Mouse (Mus musculus) liver, embryonic 14.5 days (tissue): ENCODE measurements at regions not wholly inside any gene's neighbourhood (a gene's known extent, or its start where the extent isn't known, plus 50 kb on each side); places are given as distances from the start of the nearest gene placed in this dataset.

Experiments used
- ATAC-seq: fragments of 200-750 bp; cut with Nextera tagmentation; 2 replicates; pipeline ENCODE4 v1.8.0; 2017; ENCODE audit warnings: moderate number of reproducible peaks, mild to moderate bottlenecking, moderate library complexity; ENCODE audit not compliant: insufficient read depth
- DNase-seq, 3 experiments: peaks; one replicate each; pipeline ENCODE4 v3.0.0-alpha.2; 2012 to 2013; ENCODE audit warnings: low read depth in 3 of 3, low spot score in 3 of 3
- H3K27ac ChIP-seq: fragments of 300-500 bp; sonication (generic); 2 replicates; pipeline ENCODE4 v1.5.1; 2014; ENCODE audit warnings: moderate library complexity, mild to moderate bottlenecking, control low read depth, inconsistent platforms
- H3K27me3 ChIP-seq: fragments of 300-500 bp; sonication (generic); 2 replicates; pipeline ENCODE4 v1.6.1; 2014; ENCODE audit warnings: mild to moderate bottlenecking, low read length, moderate library complexity; ENCODE audit not compliant: control insufficient read depth, insufficient read depth
- H3K36me3 ChIP-seq: fragments of 300-500 bp; sonication (generic); replicated peaks from 2 replicates; pipeline ENCODE4 v1.6.1; 2014; ENCODE audit warnings: low read depth; ENCODE audit not compliant: control insufficient read depth, insufficient read depth
- H3K4me1 ChIP-seq, 2 experiments: fragments of 200-500 bp in 1 of 2; fragments of 300-500 bp in 1 of 2; sonication (generic) in 1 of 2; replicated peaks; 2 replicates each; pipeline ENCODE4 v1.6.1; 2012 to 2014; ENCODE audit warnings: antibody characterized with exemption in 1 of 2, inconsistent platforms in 1 of 2, low read length in 1 of 2; ENCODE audit not compliant: control insufficient read depth in 2 of 2, insufficient read depth in 2 of 2
- H3K4me2 ChIP-seq: fragments of 300-500 bp; sonication (generic); 2 replicates; pipeline ENCODE4 v1.6.1; 2014; ENCODE audit warnings: low read depth, mild to moderate bottlenecking, control low read depth, moderate library complexity
- H3K4me3 ChIP-seq, 2 experiments: fragments of 200-500 bp in 1 of 2; fragments of 300-500 bp in 1 of 2; sonication (generic) in 1 of 2; 2 replicates each; pipeline ENCODE4 v1.5.1; 2012 to 2014; ENCODE audit warnings: low read depth in 2 of 2, low read length in 2 of 2, mild to moderate bottlenecking in 2 of 2, control low read depth in 1 of 2, inconsistent platforms in 1 of 2, moderate library complexity in 1 of 2; ENCODE audit not compliant: insufficient read depth in 1 of 2
- H3K9ac ChIP-seq: fragments of 300-500 bp; sonication (generic); replicated peaks from 2 replicates; pipeline ENCODE4 v1.6.1; 2014; ENCODE audit warnings: mild to moderate bottlenecking, control low read depth, moderate library complexity
- H3K9me3 ChIP-seq: fragments of 300-500 bp; sonication (generic); 2 replicates; pipeline ENCODE4 v1.6.1; 2016; ENCODE audit warnings: low read length, mixed read lengths; ENCODE audit not compliant: control insufficient read depth
- CTCF ChIP-seq: IDR thresholded peaks from 2 replicates; pipeline ENCODE4 v1.5.1; 2016; ENCODE audit warnings: antibody characterized with exemption, low read depth, control low read depth
- EP300 ChIP-seq: IDR thresholded peaks from 2 replicates; pipeline ENCODE4 v1.6.1; 2016; ENCODE audit warnings: antibody characterized with exemption, low read depth
- WGBS: fragments of 180-500 bp; shearing (Covaris S2); extraction: QIAGEN DNeasy Blood & Tissue Kit; methylation state at CpG from one replicate; pipeline ENCODE4 v1.1.7; 2014; ENCODE audit not compliant: insufficient replicate concordance; 5-methylcytosine and 5-hydroxymethylcytosine counted together

GRCm38 (mm10) chr4:152762576-152762975 is 284.9 kb upstream of the Kcnab2 start:
- Histone ChIP-seq H3K27ac (no peak overlapping the region), H3K27me3 (no peaks in the 10 kb centered on the region), H3K4me1 (no peaks in the 10 kb centered on the region), H3K9ac (no peak overlapping the region), H3K9me3 (no peaks in the 10 kb centered on the region), H3K4me3 (no peak overlapping the region), H3K4me2 (no peak overlapping the region), H3K36me3 (no peaks in the 10 kb centered on the region)
- no peak for ATAC-seq
- WGBS, result 75% methylated on average over 4 of the region's 4 CpGs
- TF ChIP-seq CTCF (no peak), EP300 (no peak)
- no peak for DNase-seq

GRCm38 (mm10) chr4:152757191-152757590 is 279.5 kb upstream of the Kcnab2 start:
- H3K27ac ChIP-seq, result no peak overlapping the region
- no peak overlapping the region for H3K4me2 ChIP-seq
- no peaks in the 10 kb centered on the region for H3K4me1 ChIP-seq
- H3K9ac ChIP-seq, result no peak overlapping the region
- H3K36me3 ChIP-seq, result no peaks in the 10 kb centered on the region
- WGBS, result 69% methylated on average over 5 of the region's 5 CpGs
- DNase-seq (no peak), ATAC-seq (no peak)
- no peaks in the 10 kb centered on the region for H3K27me3 ChIP-seq
- no peaks in the 10 kb centered on the region for H3K9me3 ChIP-seq
- TF ChIP-seq CTCF, result no peak
- no peak for TF ChIP-seq EP300
- H3K4me3 ChIP-seq, result no peak overlapping the region

GRCm38 (mm10) chr4:152756535-152756934 is 278.9 kb upstream of the Kcnab2 start:
- no peak for TF ChIP-seq EP300
- TF ChIP-seq CTCF, result no peak
- Histone ChIP-seq H3K4me2 (no peak overlapping the region), H3K27me3 (no peaks in the 10 kb centered on the region), H3K9me3 (no peaks in the 10 kb centered on the region), H3K4me3 (no peak overlapping the region), H3K4me1 (no peaks in the 10 kb centered on the region), H3K9ac (no peak overlapping the region), H3K36me3 (no peaks in the 10 kb centered on the region), H3K27ac (no peak overlapping the region)
- ATAC-seq (no peak), DNase-seq (no peak)
- 73% methylated on average over 10 of the region's 10 CpGs for WGBS

GRCm38 (mm10) chr4:152755756-152756155 is 278.1 kb upstream of the Kcnab2 start:
- whole genome bisulfite sequencing, result 76% methylated on average over 8 of the region's 8 CpGs
- ATAC-seq, result no peak
- no peak for DNase-seq
- Histone ChIP-seq H3K36me3 (no peaks in the 10 kb centered on the region), H3K9ac (no peak overlapping the region), H3K4me1 (no peaks in the 10 kb centered on the region), H3K27ac (no peak overlapping the region), H3K27me3 (no peaks in the 10 kb centered on the region), H3K4me2 (no peak overlapping the region), H3K9me3 (no peaks in the 10 kb centered on the region), H3K4me3 (no peak overlapping the region)
- no peak for TF ChIP-seq EP300
- TF ChIP-seq CTCF, result no peak

- no peak for ATAC-seq
- Histone ChIP-seq H3K9me3 (no peaks in the 10 kb centered on the region), H3K4me2 (no peak overlapping the region), H3K36me3 (no peaks in the 10 kb centered on the region), H3K27me3 (no peaks in the 10 kb centered on the region), H3K4me1 (no peaks in the 10 kb centered on the region), H3K27ac (no peak overlapping the region), H3K4me3 (no peak overlapping the region), H3K9ac (no peak overlapping the region)
- 63% methylated on average over 11 of the region's 11 CpGs for WGBS
- no peak for DNase-seq
- TF ChIP-seq EP300, result no peak
- TF ChIP-seq CTCF, result no peak
Observed at GRCm38 (mm10) chr4:152744366-152744765, 266.7 kb upstream of the Kcnab2 start.
